Mouse (Mus musculus) liver, embryonic 12.5 days (tissue): ENCODE measurements around the gene Mrpl14. TPM values are rescaled to one million over a fixed set of nuclear protein-coding genes. Genes with fewer than 3 reads are reported as not detected.
A peak's percentile ranks its signal among the peaks of the same experiment; 100 is the strongest.

Experiments used
- ATAC-seq: fragments of 200-750 bp; cut with Nextera tagmentation; 2 replicates; pipeline ENCODE4 v1.8.0; 2017; ENCODE audit warnings: moderate number of reproducible peaks, mild to moderate bottlenecking, moderate library complexity
- H3K27ac ChIP-seq: fragments of 300-500 bp; sonication (generic); 2 replicates; pipeline ENCODE4 v1.5.1; 2016; ENCODE audit warnings: mild to moderate bottlenecking
- H3K27me3 ChIP-seq: fragments of 300-500 bp; sonication (generic); replicated peaks from 2 replicates; pipeline ENCODE4 v1.6.1; 2016; ENCODE audit warnings: mild to moderate bottlenecking, moderate library complexity
- H3K36me3 ChIP-seq: fragments of 300-500 bp; sonication (generic); 2 replicates; pipeline ENCODE4 v1.6.1; 2016; ENCODE audit warnings: mild to moderate bottlenecking, moderate library complexity
- H3K4me1 ChIP-seq: fragments of 300-500 bp; sonication (generic); 2 replicates; pipeline ENCODE4 v1.6.1; 2016
- H3K4me2 ChIP-seq: fragments of 300-500 bp; sonication (generic); 2 replicates; pipeline ENCODE4 v1.6.1; 2016; ENCODE audit warnings: mild to moderate bottlenecking, moderate library complexity
- H3K4me3 ChIP-seq: fragments of 300-500 bp; sonication (generic); 2 replicates; pipeline ENCODE4 v1.5.1; 2016; ENCODE audit warnings: mild to moderate bottlenecking, moderate library complexity
- H3K9ac ChIP-seq: fragments of 300-500 bp; sonication (generic); 2 replicates; pipeline ENCODE4 v1.6.1; 2016; ENCODE audit warnings: mild to moderate bottlenecking, moderate library complexity
- H3K9me3 ChIP-seq: fragments of 300-500 bp; sonication (generic); replicated peaks from 2 replicates; pipeline ENCODE4 v1.6.1; 2016; ENCODE audit warnings: mild to moderate bottlenecking, moderate library complexity
- WGBS: fragments of 180-500 bp; shearing (Covaris S2); methylation state at CpG from one replicate; pipeline ENCODE4 v1.1.7; 2016; ENCODE audit not compliant: insufficient replicate concordance; 5-methylcytosine and 5-hydroxymethylcytosine counted together
- polyA plus RNA-seq: library from polyadenylated mRNA; unstranded; fragments of >200 nt; fragmentation: Nextera tagmentation; extraction: Ambion mirVana; gene quantifications from 2 replicates; pipeline ENCODE4 v1.2.1, GENCODE M21; 2016

The Mrpl14 gene
- polyA plus RNA-seq, 1 experiment from 2014 or later = 151 TPM

- ATAC-seq = peak; percentile 80
- Histone ChIP-seq H3K4me3 (peak overlapping the region; percentile 6; the same call in 1 of the 2 replicates), H3K4me2 (peak overlapping the region; percentile 53), H3K27ac (peak overlapping the region; percentile 79), H3K9ac (peak overlapping the region; percentile 55), H3K9me3 (no peaks in the 10 kb centered on the region), H3K4me1 (peaks cover 64% of the 10 kb centered on the region), H3K36me3 (no peaks in the 10 kb centered on the region), H3K27me3 (no peaks in the 10 kb centered on the region; the same call in 1 of the 2 replicates)
- WGBS = 30% methylated on average over 13 of the region's 13 CpGs
These were observed 56.4 kb downstream of the Mrpl14 start for GRCm38 (mm10) chr17:45742371-45743147.

- WGBS = 74% methylated on average over 2 of the region's 2 CpGs
- Histone ChIP-seq H3K9ac (no peak overlapping the region), H3K4me1 (peaks cover 81% of the 10 kb centered on the region), H3K9me3 (no peaks in the 10 kb centered on the region), H3K36me3 (no peaks in the 10 kb centered on the region), H3K4me2 (peak overlapping the region; percentile 37), H3K27ac (peak overlapping the region; percentile 70), H3K4me3 (no peak overlapping the region), H3K27me3 (no peaks in the 10 kb centered on the region)
- ATAC-seq = peak; percentile 66
These were observed 59.5 kb downstream of the Mrpl14 start for GRCm38 (mm10) chr17:45745629-45746028.

- 52% methylated on average over 12 of the region's 12 CpGs for WGBS
- ATAC-seq = no peak
- no peaks in the 10 kb centered on the region for H3K36me3 ChIP-seq
- H3K4me1 ChIP-seq = peaks cover 76% of the 10 kb centered on the region
- no peak overlapping the region for H3K4me3 ChIP-seq
- H3K4me2 ChIP-seq = peak overlapping the region; percentile 62; the same call in 1 of the 2 replicates
- H3K27me3 ChIP-seq = no peaks in the 10 kb centered on the region
- peak overlapping the region; percentile 90 for H3K27ac ChIP-seq
- no peak overlapping the region for H3K9ac ChIP-seq
- H3K9me3 ChIP-seq = no peaks in the 10 kb centered on the region
These were observed 60.6 kb downstream of the Mrpl14 start for GRCm38 (mm10) chr17:45746755-45747154.

GRCm38 (mm10) chr17:45747293-45747692, 61.2 kb downstream of the Mrpl14 start:
- Histone ChIP-seq H3K27ac (peak overlapping the region; percentile 90), H3K9me3 (no peaks in the 10 kb centered on the region), H3K27me3 (peaks cover 5% of the 10 kb centered on the region; the same call in 1 of the 2 replicates), H3K4me3 (no peak overlapping the region), H3K4me1 (peaks cover 76% of the 10 kb centered on the region), H3K4me2 (peak overlapping the region; percentile 62), H3K9ac (peak overlapping the region; percentile 59), H3K36me3 (no peaks in the 10 kb centered on the region)
- 49% methylated on average over 4 of the region's 4 CpGs for WGBS
- ATAC-seq = no peak

Other genes starting within 250 kb of the Mrpl14 start
- 0.24 and 0.26 TPM in 2 replicates for gene Spats1, start 210.9 kb upstream of the Mrpl14 start, polyA plus RNA-seq
- gene Aars2, start 179.5 kb upstream of the Mrpl14 start, polyA plus RNA-seq = 13.6 and 13.9 TPM in 2 replicates
- gene Tcte1, start 162.9 kb upstream of the Mrpl14 start, polyA plus RNA-seq = 0.08 and 0.14 TPM in 2 replicates
- 0.30 and 0.31 TPM in 2 replicates for gene Tmem151b, start 136.6 kb upstream of the Mrpl14 start, polyA plus RNA-seq
- 2.0 TPM in 2 replicates for gene Nfkbie, start 130.6 kb upstream of the Mrpl14 start, polyA plus RNA-seq
- 69.1 and 72.5 TPM in 2 replicates for gene Slc35b2, start 122.4 kb upstream of the Mrpl14 start, polyA plus RNA-seq
- 1,007 and 1,098 TPM in 2 replicates for gene Hsp90ab1, start 113.1 kb upstream of the Mrpl14 start, polyA plus RNA-seq
- 260 and 267 TPM in 2 replicates for gene Slc29a1, start 86.7 kb upstream of the Mrpl14 start, polyA plus RNA-seq
- 0.33 TPM in 1 of 2 replicates, not detected in the other for gene Mymx, start 84.2 kb upstream of the Mrpl14 start, polyA plus RNA-seq
- gene Capn11, start 27.0 kb upstream of the Mrpl14 start, polyA plus RNA-seq = 0.38 and 0.39 TPM in 2 replicates
- gene Tmem63b, start 583 bp downstream of the Mrpl14 start, polyA plus RNA-seq = 12.9 and 13.7 TPM in 2 replicates
- not detected in 2 replicates for gene 1600014C23Rik, start 47.5 kb downstream of the Mrpl14 start, polyA plus RNA-seq